Mouse (Mus musculus) myocyte (in vitro differentiated cells): ENCODE measurements around the gene Ppib. TPM values are rescaled to one million over a fixed set of nuclear protein-coding genes. Genes with fewer than 3 reads are reported as not detected.

Source experiments
- H3K27me3 ChIP-seq: one replicate; pipeline ENCODE4 v1.6.1; 2011; ENCODE audit not compliant: control insufficient read depth, insufficient read depth, insufficient read length
- H3K36me3 ChIP-seq: one replicate; pipeline ENCODE4 v1.6.1; 2011; ENCODE audit not compliant: control insufficient read depth, insufficient read depth
- H3K4me2 ChIP-seq: one replicate; pipeline ENCODE4 v1.6.1; 2011; ENCODE audit warnings: low read depth, control low read depth
- H3K4me3 ChIP-seq: one replicate; pipeline ENCODE4 v1.5.1; 2011; ENCODE audit warnings: mild to moderate bottlenecking, control low read depth, moderate library complexity
- H3K79me2 ChIP-seq: one replicate; pipeline ENCODE4 v1.6.1; 2011; ENCODE audit not compliant: control insufficient read depth, insufficient read depth
- H3ac ChIP-seq: one replicate; pipeline ENCODE4 v1.6.1; 2011; ENCODE audit not compliant: control insufficient read depth, insufficient read length
- CEBPB ChIP-seq: IDR thresholded peaks from 2 replicates; pipeline ENCODE4 v1.6.1; 2011; ENCODE audit warnings: mild to moderate bottlenecking, moderate library complexity; ENCODE audit not compliant: poor library complexity, insufficient read depth, severe bottlenecking
- E2F4 ChIP-seq: IDR thresholded peaks from one replicate; pipeline ENCODE4 v1.6.1; 2011; ENCODE audit warnings: mild to moderate bottlenecking, control low read depth, moderate library complexity; ENCODE audit not compliant: insufficient read depth
- MAX ChIP-seq: IDR thresholded peaks from one replicate; pipeline ENCODE4 v1.6.1; 2011; ENCODE audit warnings: low read depth, mild to moderate bottlenecking, control low read depth
- MYOD1 ChIP-seq, 3 experiments: IDR thresholded peaks; one replicate each; pipeline ENCODE4 v1.6.1; 2011; ENCODE audit warnings: control low read depth in 2 of 3, low read depth in 2 of 3, mild to moderate bottlenecking in 2 of 3, moderate library complexity in 1 of 3; ENCODE audit not compliant: insufficient read length in 2 of 3, control insufficient read depth in 1 of 3
- MYOG ChIP-seq, 3 experiments: IDR thresholded peaks; one replicate each; pipeline ENCODE4 v1.6.1; 2011; ENCODE audit warnings: control low read depth in 2 of 3, low read depth in 2 of 3, mild to moderate bottlenecking in 2 of 3; ENCODE audit not compliant: insufficient read length in 2 of 3, control insufficient read depth in 1 of 3, insufficient read depth in 1 of 3
- POLR2A ChIP-seq: IDR thresholded peaks from one replicate; pipeline ENCODE4 v1.6.1; 2011; ENCODE audit warnings: low read depth, mild to moderate bottlenecking, control low read depth, moderate library complexity; ENCODE audit not compliant: insufficient read length
- POLR2AphosphoS2 ChIP-seq: IDR thresholded peaks from one replicate; pipeline ENCODE4 v1.6.1; 2011; ENCODE audit warnings: low read depth, control low read depth; ENCODE audit not compliant: insufficient read length
- REST ChIP-seq: IDR thresholded peaks from one replicate; pipeline ENCODE4 v1.6.1; 2011; ENCODE audit warnings: mild to moderate bottlenecking, control low read depth, moderate library complexity; ENCODE audit not compliant: insufficient read depth, insufficient read length
- SRF ChIP-seq: IDR thresholded peaks from one replicate; pipeline ENCODE4 v1.6.1; 2011; ENCODE audit warnings: low read depth; ENCODE audit not compliant: control insufficient read depth, insufficient read length
- TCF12 ChIP-seq: IDR thresholded peaks from one replicate; pipeline ENCODE4 v1.6.1; 2011; ENCODE audit warnings: mild to moderate bottlenecking, control low read depth; ENCODE audit not compliant: poor library complexity, insufficient read depth, severe bottlenecking
- TCF3 ChIP-seq: IDR thresholded peaks from one replicate; pipeline ENCODE4 v1.6.1; 2011; ENCODE audit warnings: low read depth, control low read depth; ENCODE audit not compliant: insufficient read length
- USF1 ChIP-seq: IDR thresholded peaks from one replicate; pipeline ENCODE4 v1.6.1; 2011; ENCODE audit warnings: low read depth, mild to moderate bottlenecking, control low read depth, moderate library complexity
- polyA plus RNA-seq: library from polyadenylated mRNA; unstranded; fragments of >200 nt; fragmentation: generic; extraction: Trizol; gene quantifications from one replicate; pipeline ENCODE4 v1.2.1, GENCODE M21; 2012; ENCODE audit warnings: missing spikeins

Gene Ppib
- polyA plus RNA-seq, 1 experiment: 651 TPM

DNA sequence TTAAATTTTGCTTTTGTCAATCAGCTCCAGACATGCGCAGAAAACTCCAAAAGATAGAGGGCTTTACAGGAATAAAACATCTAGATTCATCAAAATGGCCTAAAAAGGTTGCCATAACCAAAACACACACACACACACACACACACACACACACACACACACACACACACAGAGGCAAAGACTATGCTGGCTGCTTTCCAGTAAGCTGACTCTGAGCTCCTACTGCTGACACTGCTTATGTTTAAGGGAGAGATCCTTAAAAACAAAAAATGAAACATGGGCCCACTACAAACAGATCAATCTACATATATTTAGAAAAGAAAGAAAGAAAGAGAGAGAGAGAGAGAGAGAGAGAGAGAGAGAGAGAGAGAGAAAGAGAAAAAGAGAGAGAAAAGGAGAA, 7.3 kb upstream of the Ppib start:
- Histone ChIP-seq H3K4me3 (no peak overlapping the region), H3K36me3 (no peaks in the 10 kb centered on the region), H3ac (no peak overlapping the region), H3K4me2 (no peak overlapping the region), H3K79me2 (no peaks in the 10 kb centered on the region), H3K27me3 (no peaks in the 10 kb centered on the region)
- TF ChIP-seq MYOD1 (IDR thresholded peaks at IDR 0.05; ENCODE audit: control insufficient read depth in 1 of 3, insufficient read length in 2 of 3, low read depth in 2 of 3) (no peak), E2F4 (no peak), MAX (no peak)

DNA sequence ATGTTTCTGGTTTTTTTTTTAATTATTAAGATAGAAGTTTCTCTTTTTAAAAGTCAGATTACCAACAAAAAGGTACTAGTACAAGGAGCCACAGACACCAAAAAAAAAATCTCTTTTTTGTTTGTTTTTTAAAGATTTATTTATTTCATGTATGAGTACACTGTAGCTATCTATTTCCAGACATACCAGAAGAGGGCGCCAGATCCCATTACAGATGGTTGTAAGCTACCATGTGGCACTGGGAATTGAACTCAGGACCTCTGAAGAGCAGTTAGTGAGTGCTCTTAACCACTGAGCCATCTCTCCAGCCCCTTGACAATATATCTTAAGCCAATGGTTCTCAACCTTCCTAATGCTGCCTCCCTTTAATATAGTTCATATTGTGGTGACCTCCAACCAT, 6.4 kb upstream of the Ppib start:
- Histone ChIP-seq H3K79me2 (no peaks in the 10 kb centered on the region), H3ac (no peak overlapping the region), H3K36me3 (no peaks in the 10 kb centered on the region), H3K4me2 (no peak overlapping the region), H3K4me3 (no peak overlapping the region), H3K27me3 (no peaks in the 10 kb centered on the region)
- TF ChIP-seq SRF: no peak
- no peak for TF ChIP-seq E2F4

DNA sequence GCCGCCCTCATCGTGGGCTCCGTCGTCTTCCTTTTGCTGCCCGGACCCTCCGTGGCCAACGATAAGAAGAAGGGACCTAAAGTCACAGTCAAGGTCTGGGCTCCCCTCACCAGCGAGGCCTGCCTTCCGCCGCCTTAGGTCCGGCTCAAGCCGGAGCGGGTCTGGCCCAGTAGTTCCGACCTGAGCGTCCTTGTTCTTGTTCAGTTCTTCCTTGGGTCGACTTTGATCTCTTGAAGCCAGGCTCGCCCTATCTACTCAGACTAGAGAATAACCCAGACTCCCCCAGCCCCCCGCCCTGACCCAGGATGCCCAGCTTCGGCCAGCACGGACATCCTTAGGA, 256 bp downstream of the Ppib start:
- Histone ChIP-seq H3K36me3 (peaks cover 26% of the 10 kb centered on the region), H3K27me3 (no peaks in the 10 kb centered on the region), H3K4me3 (peak overlapping the region; percentile 93), H3K4me2 (peak overlapping the region; percentile 98), H3K79me2 (peaks cover 17% of the 10 kb centered on the region), H3ac (peak overlapping the region; percentile 29)
- TF ChIP-seq MYOD1 (IDR thresholded peaks at IDR 0.05; ENCODE audit: control insufficient read depth in 1 of 3, insufficient read length in 2 of 3, low read depth in 2 of 3) (no peak), MAX (no peak), TCF3 (no peak), CEBPB (no peak)

DNA sequence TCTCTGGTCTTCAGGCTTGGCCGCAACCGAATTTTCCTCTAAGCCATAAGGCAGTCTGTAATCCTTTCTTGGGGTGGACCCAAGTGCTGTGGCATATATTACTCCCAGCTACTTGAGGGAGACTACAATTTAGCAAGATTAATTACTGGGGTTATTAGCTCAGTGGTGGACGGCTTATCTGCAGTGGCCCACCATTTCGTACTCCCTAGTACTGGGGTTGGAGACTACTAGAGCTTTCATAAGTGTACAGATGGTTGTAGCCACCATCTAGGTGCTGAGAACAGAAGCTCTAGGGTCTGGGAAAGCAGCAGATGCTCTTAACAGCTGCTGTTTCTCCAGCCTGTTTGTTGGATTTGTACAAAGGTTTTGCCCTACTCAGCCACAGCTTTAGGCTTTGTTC, 964 bp downstream of the Ppib start:
- Histone ChIP-seq H3K4me3 (peak overlapping the region; percentile 93), H3K4me2 (peak overlapping the region; percentile 98), H3K27me3 (no peaks in the 10 kb centered on the region), H3K79me2 (peaks cover 17% of the 10 kb centered on the region), H3ac (peak overlapping the region; percentile 29), H3K36me3 (peaks cover 26% of the 10 kb centered on the region)
- TF ChIP-seq TCF3: no peak
- TF ChIP-seq TCF12: no peak
- TF ChIP-seq MYOD1 (IDR thresholded peaks at IDR 0.05; ENCODE audit: control insufficient read depth in 1 of 3, insufficient read length in 2 of 3, low read depth in 2 of 3): peak in 1 of 3 experiments; percentile 29
- TF ChIP-seq USF1: no peak

DNA sequence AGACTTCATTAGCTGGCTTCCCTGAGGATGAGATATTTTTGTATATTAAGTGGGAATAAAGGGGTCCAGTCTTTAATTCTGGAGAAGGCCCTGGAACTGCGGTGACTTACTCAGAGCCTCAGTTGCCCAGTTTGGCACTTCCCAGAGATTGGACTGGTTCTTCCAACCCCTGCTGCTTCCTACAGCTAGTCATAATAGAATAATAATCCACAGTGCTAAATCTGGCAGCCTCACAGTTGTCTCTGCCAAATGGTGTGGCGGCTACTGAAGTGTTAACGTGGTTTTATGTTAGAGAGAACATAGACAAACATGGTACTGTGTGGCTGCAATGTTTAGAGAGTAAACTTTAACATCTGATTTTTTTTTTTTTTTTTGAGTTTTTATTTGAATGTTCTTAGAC, 1.6 kb downstream of the Ppib start:
- Histone ChIP-seq H3K27me3 (no peaks in the 10 kb centered on the region), H3ac (no peak overlapping the region), H3K4me3 (peak overlapping the region; percentile 93), H3K79me2 (peaks cover 17% of the 10 kb centered on the region), H3K4me2 (peak overlapping the region; percentile 98), H3K36me3 (peaks cover 28% of the 10 kb centered on the region)
- no peak for TF ChIP-seq REST
- no peak for TF ChIP-seq POLR2A
- TF ChIP-seq TCF12: no peak
- TF ChIP-seq TCF3: no peak
- no peak for TF ChIP-seq POLR2AphosphoS2
- no peak for TF ChIP-seq SRF
- TF ChIP-seq MAX: no peak
- TF ChIP-seq MYOD1 (IDR thresholded peaks at IDR 0.05; ENCODE audit: control insufficient read depth in 1 of 3, insufficient read length in 2 of 3, low read depth in 2 of 3): no peak
- no peak for TF ChIP-seq USF1
- TF ChIP-seq MYOG (IDR thresholded peaks at IDR 0.05; ENCODE audit: control insufficient read depth in 1 of 3, insufficient read depth in 1 of 3, insufficient read length in 2 of 3, low read depth in 2 of 3): no peak
- no peak for TF ChIP-seq E2F4
- TF ChIP-seq CEBPB: no peak

DNA sequence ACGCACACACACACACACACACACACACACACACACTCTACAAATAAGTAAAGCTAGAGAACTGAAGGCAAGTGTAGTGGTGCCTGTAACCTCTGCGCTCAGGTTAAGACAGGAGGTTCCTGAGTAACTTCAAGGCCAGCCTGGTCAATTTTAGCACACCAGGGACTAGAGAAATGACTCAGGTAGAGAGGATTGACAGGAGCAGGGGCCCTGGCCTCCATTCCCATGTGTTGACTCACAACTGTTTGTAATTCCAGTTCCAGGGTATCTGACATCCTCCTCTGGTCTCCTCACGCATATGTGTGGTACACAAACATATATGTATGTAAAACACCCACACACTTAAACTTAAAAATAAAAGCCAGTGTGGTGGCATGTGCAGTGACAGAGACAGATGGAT, 3.4 kb downstream of the Ppib start:
- no peaks in the 10 kb centered on the region for H3K27me3 ChIP-seq
- TF ChIP-seq USF1: no peak
- no peak for TF ChIP-seq MAX
- TF ChIP-seq E2F4: no peak
- TF ChIP-seq MYOD1 (IDR thresholded peaks at IDR 0.05; ENCODE audit: control insufficient read depth in 1 of 3, insufficient read length in 2 of 3, low read depth in 2 of 3): no peak
- no peak for TF ChIP-seq CEBPB
- TF ChIP-seq REST: no peak
- H3K79me2 ChIP-seq: peaks cover 17% of the 10 kb centered on the region
- no peak overlapping the region for H3K4me3 ChIP-seq
- peaks cover 29% of the 10 kb centered on the region for H3K36me3 ChIP-seq
- no peak overlapping the region for H3K4me2 ChIP-seq
- no peak overlapping the region for H3ac ChIP-seq
